Mouse (Mus musculus): ENCODE data around the gene Crtc1. TPM values are rescaled to one million over a fixed set of nuclear protein-coding genes. Genes with fewer than 3 reads are reported as not detected.

Gene Crtc1
- polyA plus RNA-seq (2015; fragmentation: Nextera tagmentation; extraction: Ambion mirVana), result 35.6 and 37.6 TPM in 2 replicates

- Histone ChIP-seq H3K27ac (peak within 1 kb of the TSS; percentile 90), H3K9ac (peak within 1 kb of the TSS; percentile 81), H3K27me3 (no peaks in the 10 kb centered on the region), H3K9me3 (no peaks in the 10 kb centered on the region), H3K36me3 (no peaks in the 10 kb centered on the region), H3K4me2 (peak within 1 kb of the TSS; percentile 91), H3K4me1 (replicated peaks) (peaks cover 41% of the 10 kb centered on the region), H3K4me3 (peak within 1 kb of the TSS; percentile 67)
- whole genome bisulfite sequencing, result under 1% methylated on average over 70 of the region's 70 CpGs
- peak; percentile 98 for ATAC-seq (ENCODE audit: low FRiP score)
These were observed at the start of gene Crtc1 for GRCm38 (mm10) chr8:70439055-70439847. Gene Crtc1, minus strand, starts transcription at chr8:70439579.

GRCm38 (mm10) chr8:70488931-70489470 lies 49.6 kb upstream of the Crtc1 start:
- Histone ChIP-seq H3K27ac (no peak overlapping the region), H3K4me1 (replicated peaks) (peaks cover 56% of the 10 kb centered on the region), H3K9me3 (no peaks in the 10 kb centered on the region), H3K27me3 (peaks cover 96% of the 10 kb centered on the region), H3K4me3 (peak overlapping the region; percentile 32), H3K9ac (no peak overlapping the region), H3K36me3 (peaks cover 3% of the 10 kb centered on the region), H3K4me2 (peak overlapping the region; percentile 33)
- WGBS, result 6% methylated on average over 14 of the region's 14 CpGs
- no peak for ATAC-seq (ENCODE audit: low FRiP score)

- peak overlapping the region; percentile 55 for H3K9ac ChIP-seq
- peak overlapping the region; percentile 74 for H3K4me2 ChIP-seq
- peaks cover 96% of the 10 kb centered on the region for H3K27me3 ChIP-seq
- no peaks in the 10 kb centered on the region for H3K9me3 ChIP-seq
- peaks cover 10% of the 10 kb centered on the region for H3K36me3 ChIP-seq
- no peak for ATAC-seq (ENCODE audit: low FRiP score)
- 3% methylated on average over 52 of the region's 55 CpGs for WGBS
- H3K4me1 ChIP-seq (replicated peaks), result peaks cover 47% of the 10 kb centered on the region
- H3K4me3 ChIP-seq, result peak overlapping the region; percentile 32
- H3K27ac ChIP-seq, result no peak overlapping the region
These were observed 48.8 kb upstream of the Crtc1 start for GRCm38 (mm10) chr8:70487993-70488796.

- H3K9me3 ChIP-seq, result no peaks in the 10 kb centered on the region
- peak within 1 kb of the TSS; percentile 74 for H3K4me2 ChIP-seq
- H3K36me3 ChIP-seq, result peaks cover 10% of the 10 kb centered on the region
- H3K27me3 ChIP-seq, result peaks cover 96% of the 10 kb centered on the region
- H3K4me3 ChIP-seq, result peak within 1 kb of the TSS; percentile 60
- H3K27ac ChIP-seq, result no peak within 1 kb of the TSS
- peaks cover 36% of the 10 kb centered on the region for H3K4me1 ChIP-seq (replicated peaks)
- ATAC-seq (ENCODE audit: low FRiP score), result peak; percentile 81
- H3K9ac ChIP-seq, result peak within 1 kb of the TSS; percentile 88
- WGBS, result 5% methylated on average over 33 of the region's 33 CpGs
These were observed 47.7 kb upstream of the Crtc1 start, which contains the start of gene Tmem59l for GRCm38 (mm10) chr8:70486941-70487520. Gene Tmem59l, minus strand, starts transcription at chr8:70487358.

GRCm38 (mm10) chr8:70486191-70486681 lies 46.9 kb upstream of the Crtc1 start:
- 0 out of 2 replicates have a peak, but pooled peaks have one; percentile 3 for ATAC-seq (ENCODE audit: low FRiP score)
- Histone ChIP-seq H3K27me3 (peaks cover 95% of the 10 kb centered on the region), H3K9ac (peak overlapping the region; percentile 88), H3K36me3 (peaks cover 10% of the 10 kb centered on the region), H3K4me3 (peak overlapping the region; percentile 60), H3K4me2 (peak overlapping the region; percentile 74), H3K9me3 (no peaks in the 10 kb centered on the region), H3K4me1 (replicated peaks) (peaks cover 36% of the 10 kb centered on the region), H3K27ac (no peak overlapping the region)
- WGBS, result 59% methylated on average over 7 of the region's 7 CpGs

GRCm38 (mm10) chr8:70482943-70483342 lies 43.6 kb upstream of the Crtc1 start:
- Histone ChIP-seq H3K9me3 (no peaks in the 10 kb centered on the region), H3K4me3 (no peak overlapping the region), H3K9ac (no peak overlapping the region), H3K36me3 (peaks cover 10% of the 10 kb centered on the region), H3K4me1 (replicated peaks) (peaks cover 18% of the 10 kb centered on the region), H3K27me3 (peaks cover 86% of the 10 kb centered on the region), H3K4me2 (no peak overlapping the region), H3K27ac (no peak overlapping the region)
- 72% methylated on average over 2 of the region's 2 CpGs for WGBS
- ATAC-seq (ENCODE audit: low FRiP score), result no peak

- no peak overlapping the region for H3K4me3 ChIP-seq
- no peak overlapping the region for H3K9ac ChIP-seq
- H3K36me3 ChIP-seq, result peaks cover 10% of the 10 kb centered on the region
- ATAC-seq (ENCODE audit: low FRiP score), result no peak
- no peaks in the 10 kb centered on the region for H3K9me3 ChIP-seq
- H3K4me2 ChIP-seq, result no peak overlapping the region
- 75% methylated on average over 3 of the region's 3 CpGs for WGBS
- H3K27ac ChIP-seq, result no peak overlapping the region
- peaks cover 84% of the 10 kb centered on the region for H3K27me3 ChIP-seq
- H3K4me1 ChIP-seq (replicated peaks), result peaks cover 22% of the 10 kb centered on the region
These were observed 42.5 kb upstream of the Crtc1 start for GRCm38 (mm10) chr8:70481908-70482307.

GRCm38 (mm10) chr8:70477269-70477982 lies 38.0 kb upstream of the Crtc1 start:
- H3K4me3 ChIP-seq, result peak overlapping the region; percentile 64
- no peaks in the 10 kb centered on the region; the same call in 1 of the 2 replicates for H3K36me3 ChIP-seq
- ATAC-seq (ENCODE audit: low FRiP score), result peak; percentile 30
- H3K9me3 ChIP-seq, result no peaks in the 10 kb centered on the region
- peaks cover 40% of the 10 kb centered on the region for H3K27me3 ChIP-seq
- WGBS, result 1% methylated on average over 21 of the region's 21 CpGs
- H3K9ac ChIP-seq, result peak overlapping the region; percentile 84; the same call in 1 of the 2 replicates
- H3K4me2 ChIP-seq, result peak overlapping the region; percentile 75
- H3K27ac ChIP-seq, result no peak overlapping the region
- peaks cover 32% of the 10 kb centered on the region for H3K4me1 ChIP-seq (replicated peaks)

GRCm38 (mm10) chr8:70476333-70477268 lies 37.2 kb upstream of the Crtc1 start, which contains the start of gene Klhl26:
Gene Klhl26, minus strand, starts transcription at chr8:70476968.
- H3K4me3 ChIP-seq, result peak within 1 kb of the TSS; percentile 64
- no peaks in the 10 kb centered on the region for H3K9me3 ChIP-seq
- peak within 1 kb of the TSS; percentile 84 for H3K9ac ChIP-seq
- H3K27me3 ChIP-seq, result peaks cover 31% of the 10 kb centered on the region
- under 1% methylated on average over 53 of the region's 53 CpGs for WGBS
- peak within 1 kb of the TSS; percentile 49 for H3K27ac ChIP-seq
- H3K4me1 ChIP-seq (replicated peaks), result peaks cover 32% of the 10 kb centered on the region
- H3K36me3 ChIP-seq, result no peaks in the 10 kb centered on the region
- peak within 1 kb of the TSS; percentile 75 for H3K4me2 ChIP-seq
- peak; percentile 89 for ATAC-seq (ENCODE audit: low FRiP score)

- H3K9me3 ChIP-seq, result no peaks in the 10 kb centered on the region
- H3K4me1 ChIP-seq (replicated peaks), result peaks cover 50% of the 10 kb centered on the region
- no peak overlapping the region for H3K27ac ChIP-seq
- no peaks in the 10 kb centered on the region for H3K27me3 ChIP-seq
- no peak overlapping the region for H3K4me3 ChIP-seq
- H3K9ac ChIP-seq, result no peak overlapping the region
- H3K36me3 ChIP-seq, result no peaks in the 10 kb centered on the region; the same call in 1 of the 2 replicates
- ATAC-seq (ENCODE audit: low FRiP score), result no peak
- no peak overlapping the region for H3K4me2 ChIP-seq
- WGBS, result 99% methylated on average over 7 of the region's 7 CpGs
These were observed 32.5 kb upstream of the Crtc1 start for GRCm38 (mm10) chr8:70471856-70472255.

All from hindbrain, embryonic 13.5 days (tissue).